Mouse (Mus musculus): ENCODE results near the gene Ltb. TPM values are rescaled to one million over a fixed set of nuclear protein-coding genes. Genes with fewer than 3 reads are reported as not detected.

The Ltb gene
- polyA plus RNA-seq, 1 experiment from 2014 or later, result 0.29 TPM

GRCm38 (mm10) chr17:35156461-35157200 is 37.6 kb upstream of the Ltb start:
- DNase-seq (ENCODE audit: low spot score) (no peak), ATAC-seq (ENCODE audit: low FRiP score) (no peak)
- H3K4me3 ChIP-seq (replicated peaks; ENCODE audit: low read length), result no peak overlapping the region
- no peaks in the 10 kb centered on the region for H3K4me1 ChIP-seq (replicated peaks; ENCODE audit: control insufficient read depth, insufficient read depth, low read length)
- H3K9me3 ChIP-seq (ENCODE audit: control insufficient read depth, low read length), result no peaks in the 10 kb centered on the region
- H3K27ac ChIP-seq, result no peak overlapping the region
- no peaks in the 10 kb centered on the region for H3K27me3 ChIP-seq (ENCODE audit: control insufficient read depth, insufficient read depth, low read length)
- H3K9ac ChIP-seq, result no peak overlapping the region
- no peak overlapping the region for H3K4me2 ChIP-seq (replicated peaks)
- peaks cover 100% of the 10 kb centered on the region for H3K36me3 ChIP-seq (replicated peaks; ENCODE audit: control insufficient read depth, insufficient read depth)
- 94% methylated on average over 33 of the region's 33 CpGs for WGBS

GRCm38 (mm10) chr17:35157254-35157653 is 37.0 kb upstream of the Ltb start:
- no peak overlapping the region for H3K4me3 ChIP-seq (replicated peaks; ENCODE audit: low read length)
- DNase-seq (ENCODE audit: low spot score) (no peak), ATAC-seq (ENCODE audit: low FRiP score) (no peak)
- WGBS, result 95% methylated on average over 8 of the region's 8 CpGs
- peaks cover 5% of the 10 kb centered on the region for H3K4me1 ChIP-seq (replicated peaks; ENCODE audit: control insufficient read depth, insufficient read depth, low read length)
- H3K27me3 ChIP-seq (ENCODE audit: control insufficient read depth, insufficient read depth, low read length), result no peaks in the 10 kb centered on the region
- no peaks in the 10 kb centered on the region for H3K9me3 ChIP-seq (ENCODE audit: control insufficient read depth, low read length)
- H3K36me3 ChIP-seq (replicated peaks; ENCODE audit: control insufficient read depth, insufficient read depth), result peaks cover 100% of the 10 kb centered on the region
- no peak overlapping the region for H3K27ac ChIP-seq
- no peak overlapping the region for H3K4me2 ChIP-seq (replicated peaks)
- no peak overlapping the region for H3K9ac ChIP-seq

- ATAC-seq (ENCODE audit: low FRiP score) (no peak), DNase-seq (ENCODE audit: low spot score) (no peak)
- H3K9me3 ChIP-seq (ENCODE audit: control insufficient read depth, low read length), result no peaks in the 10 kb centered on the region
- H3K36me3 ChIP-seq (replicated peaks; ENCODE audit: control insufficient read depth, insufficient read depth), result peaks cover 98% of the 10 kb centered on the region
- WGBS, result 94% methylated on average over 8 of the region's 8 CpGs
- H3K9ac ChIP-seq, result no peak overlapping the region
- peaks cover 10% of the 10 kb centered on the region for H3K4me1 ChIP-seq (replicated peaks; ENCODE audit: control insufficient read depth, insufficient read depth, low read length)
- H3K27me3 ChIP-seq (ENCODE audit: control insufficient read depth, insufficient read depth, low read length), result no peaks in the 10 kb centered on the region
- no peak overlapping the region for H3K4me2 ChIP-seq (replicated peaks)
- H3K27ac ChIP-seq, result no peak overlapping the region
- no peak overlapping the region for H3K4me3 ChIP-seq (replicated peaks; ENCODE audit: low read length)
These were observed 36.5 kb upstream of the Ltb start for GRCm38 (mm10) chr17:35157661-35158175.

GRCm38 (mm10) chr17:35158850-35159593 is 35.2 kb upstream of the Ltb start:
- H3K9me3 ChIP-seq (ENCODE audit: control insufficient read depth, low read length), result no peaks in the 10 kb centered on the region
- H3K27ac ChIP-seq, result no peak overlapping the region
- ATAC-seq (ENCODE audit: low FRiP score), result no peak
- H3K27me3 ChIP-seq (ENCODE audit: control insufficient read depth, insufficient read depth, low read length), result no peaks in the 10 kb centered on the region
- peaks cover 17% of the 10 kb centered on the region for H3K4me1 ChIP-seq (replicated peaks; ENCODE audit: control insufficient read depth, insufficient read depth, low read length)
- no peak overlapping the region for H3K4me2 ChIP-seq (replicated peaks)
- peaks cover 88% of the 10 kb centered on the region for H3K36me3 ChIP-seq (replicated peaks; ENCODE audit: control insufficient read depth, insufficient read depth)
- no peak for DNase-seq (ENCODE audit: low spot score)
- H3K4me3 ChIP-seq (replicated peaks; ENCODE audit: low read length), result no peak overlapping the region
- H3K9ac ChIP-seq, result no peak overlapping the region
- WGBS, result 95% methylated on average over 16 of the region's 16 CpGs

- Histone ChIP-seq H3K27ac (no peak overlapping the region), H3K9ac (no peak overlapping the region), H3K4me2 (replicated peaks) (no peak overlapping the region), H3K4me3 (replicated peaks; ENCODE audit: low read length) (no peak overlapping the region), H3K4me1 (replicated peaks; ENCODE audit: control insufficient read depth, insufficient read depth, low read length) (peaks cover 17% of the 10 kb centered on the region), H3K36me3 (replicated peaks; ENCODE audit: control insufficient read depth, insufficient read depth) (peaks cover 82% of the 10 kb centered on the region), H3K27me3 (ENCODE audit: control insufficient read depth, insufficient read depth, low read length) (no peaks in the 10 kb centered on the region), H3K9me3 (ENCODE audit: control insufficient read depth, low read length) (no peaks in the 10 kb centered on the region)
- ATAC-seq (ENCODE audit: low FRiP score), result no peak
- 87% methylated on average over 7 of the region's 7 CpGs for WGBS
- no peak for DNase-seq (ENCODE audit: low spot score)
These were observed 34.6 kb upstream of the Ltb start for GRCm38 (mm10) chr17:35159638-35160037.

- peaks cover 24% of the 10 kb centered on the region for H3K4me1 ChIP-seq (replicated peaks; ENCODE audit: control insufficient read depth, insufficient read depth, low read length)
- H3K36me3 ChIP-seq (replicated peaks; ENCODE audit: control insufficient read depth, insufficient read depth), result peaks cover 64% of the 10 kb centered on the region
- no peak overlapping the region for H3K9ac ChIP-seq
- no peaks in the 10 kb centered on the region for H3K27me3 ChIP-seq (ENCODE audit: control insufficient read depth, insufficient read depth, low read length)
- no peak overlapping the region for H3K27ac ChIP-seq
- H3K4me2 ChIP-seq (replicated peaks), result no peak overlapping the region
- WGBS, result 83% methylated on average over 11 of the region's 11 CpGs
- H3K4me3 ChIP-seq (replicated peaks; ENCODE audit: low read length), result no peak overlapping the region
- no peak for DNase-seq (ENCODE audit: low spot score)
- no peaks in the 10 kb centered on the region for H3K9me3 ChIP-seq (ENCODE audit: control insufficient read depth, low read length)
- ATAC-seq (ENCODE audit: low FRiP score), result no peak
These were observed 32.8 kb upstream of the Ltb start for GRCm38 (mm10) chr17:35161421-35161820.

GRCm38 (mm10) chr17:35162121-35162520 is 32.1 kb upstream of the Ltb start:
- Histone ChIP-seq H3K4me3 (replicated peaks; ENCODE audit: low read length) (peak overlapping the region; percentile 100), H3K36me3 (replicated peaks; ENCODE audit: control insufficient read depth, insufficient read depth) (peaks cover 57% of the 10 kb centered on the region), H3K27me3 (ENCODE audit: control insufficient read depth, insufficient read depth, low read length) (no peaks in the 10 kb centered on the region), H3K9ac (peak overlapping the region; percentile 100), H3K4me2 (replicated peaks) (peak overlapping the region; percentile 98), H3K27ac (no peak overlapping the region), H3K4me1 (replicated peaks; ENCODE audit: control insufficient read depth, insufficient read depth, low read length) (peaks cover 27% of the 10 kb centered on the region), H3K9me3 (ENCODE audit: control insufficient read depth, low read length) (no peaks in the 10 kb centered on the region)
- DNase-seq (ENCODE audit: low spot score) (no peak), ATAC-seq (ENCODE audit: low FRiP score) (no peak)
- 81% methylated on average over 14 of the region's 14 CpGs for WGBS

- DNase-seq (ENCODE audit: low spot score) (no peak), ATAC-seq (ENCODE audit: low FRiP score) (no peak)
- Histone ChIP-seq H3K4me2 (replicated peaks) (peak overlapping the region; percentile 98), H3K27me3 (ENCODE audit: control insufficient read depth, insufficient read depth, low read length) (no peaks in the 10 kb centered on the region), H3K4me1 (replicated peaks; ENCODE audit: control insufficient read depth, insufficient read depth, low read length) (peaks cover 27% of the 10 kb centered on the region), H3K27ac (no peak overlapping the region), H3K36me3 (replicated peaks; ENCODE audit: control insufficient read depth, insufficient read depth) (peaks cover 51% of the 10 kb centered on the region), H3K9me3 (ENCODE audit: control insufficient read depth, low read length) (no peaks in the 10 kb centered on the region), H3K4me3 (replicated peaks; ENCODE audit: low read length) (peak overlapping the region; percentile 100), H3K9ac (peak overlapping the region; percentile 100)
- 45% methylated on average over 12 of the region's 12 CpGs for WGBS
These were observed 31.5 kb upstream of the Ltb start for GRCm38 (mm10) chr17:35162730-35163129.

- Histone ChIP-seq H3K9me3 (ENCODE audit: control insufficient read depth, low read length) (no peaks in the 10 kb centered on the region), H3K27me3 (ENCODE audit: control insufficient read depth, insufficient read depth, low read length) (no peaks in the 10 kb centered on the region), H3K36me3 (replicated peaks; ENCODE audit: control insufficient read depth, insufficient read depth) (peaks cover 43% of the 10 kb centered on the region), H3K9ac (peak overlapping the region; percentile 100), H3K27ac (peak overlapping the region; percentile 98), H3K4me1 (replicated peaks; ENCODE audit: control insufficient read depth, insufficient read depth, low read length) (peaks cover 27% of the 10 kb centered on the region), H3K4me2 (replicated peaks) (peak overlapping the region; percentile 98), H3K4me3 (replicated peaks; ENCODE audit: low read length) (peak overlapping the region; percentile 100)
- 11% methylated on average over 8 of the region's 8 CpGs for WGBS
- ATAC-seq (ENCODE audit: low FRiP score) (no peak), DNase-seq (ENCODE audit: low spot score) (no peak)
These were observed 30.7 kb upstream of the Ltb start for GRCm38 (mm10) chr17:35163326-35164081.

Measured in hindbrain, embryonic 14.5 days (tissue).